Mouse (Mus musculus): ENCODE data around the gene Asb5.
"Not testable (repeated sequence)": the region's sequence is repeated elsewhere in the genome, so short reads cannot be mapped to it uniquely, and the experiment has no call there.

DNA sequence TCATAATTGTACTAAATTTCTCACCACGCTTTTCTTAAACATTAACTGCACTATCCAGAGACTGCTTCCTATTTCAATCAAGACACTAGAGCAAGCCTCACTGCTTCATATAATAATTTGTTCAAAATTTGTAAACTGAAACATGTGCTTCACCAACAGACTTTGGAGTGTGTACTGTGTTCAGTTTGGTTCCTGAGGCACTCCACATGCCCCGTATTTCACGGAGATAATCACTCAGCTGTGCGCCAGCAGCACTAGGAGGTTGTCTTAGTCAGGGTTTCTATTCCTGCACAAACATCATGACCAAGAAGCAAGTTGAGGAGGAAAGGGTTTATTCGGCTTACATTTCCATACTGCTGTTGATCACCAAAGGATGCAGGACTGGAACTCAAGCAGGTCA lies 17.2 kb upstream of the Asb5 start:
- not testable (repeated sequence) for TF ChIP-seq SIN3A (IDR thresholded peaks at IDR 0.05; ENCODE audit: low read length); GABPA (IDR thresholded peaks at IDR 0.05; ENCODE audit: low read depth, low read length); POLR2A (IDR thresholded peaks at IDR 0.05; ENCODE audit: control insufficient read depth in 1 of 2, insufficient read depth in 1 of 2, low read depth in 1 of 2, low read length in 2 of 2, poor library complexity in 1 of 2); EP300 (IDR thresholded peaks at IDR 0.05; ENCODE audit: low read depth in 1 of 2, low read length in 2 of 2); ELF1 (IDR thresholded peaks at IDR 0.05; ENCODE audit: low read depth, low read length); JUND (IDR thresholded peaks at IDR 0.05; ENCODE audit: low read depth, low read length); MAZ (IDR thresholded peaks at IDR 0.05; ENCODE audit: low read depth, low read length); NRF1 (IDR thresholded peaks at IDR 0.05; ENCODE audit: insufficient read depth, low read depth, low read length, poor library complexity, severe bottlenecking)
- peak; percentile 16; the same call in 1 of the 2 replicates for TF ChIP-seq MYC (IDR thresholded peaks at IDR 0.05; ENCODE audit: low read depth, low read length)
